Mouse (Mus musculus) limb, embryonic 14.5 days (tissue): ENCODE measurements around the gene Il6ra. TPM values are rescaled to one million over a fixed set of nuclear protein-coding genes. Genes with fewer than 3 reads are reported as not detected.

Source experiments
- ATAC-seq: fragments of 200-750 bp; cut with Nextera tagmentation; 2 replicates; pipeline ENCODE4 v1.8.0; 2017; ENCODE audit warnings: low read depth, moderate number of reproducible peaks, moderate TSS enrichment; ENCODE audit not compliant: low FRiP score
- DNase-seq: peaks from one replicate; pipeline ENCODE4 v3.0.0-alpha.2; 2015; ENCODE audit warnings: low spot score
- H3K27ac ChIP-seq: fragments of 300-500 bp; sonication (generic); replicated peaks from 2 replicates; pipeline ENCODE4 v1.5.1; 2014; ENCODE audit warnings: low read depth, mild to moderate bottlenecking, low read length, moderate library complexity, mixed read lengths
- H3K27me3 ChIP-seq: fragments of 300-500 bp; sonication (generic); 2 replicates; pipeline ENCODE4 v1.6.1; 2014; ENCODE audit warnings: low read length, mixed read lengths; ENCODE audit not compliant: control insufficient read depth, insufficient read depth
- H3K36me3 ChIP-seq: fragments of 300-500 bp; sonication (generic); 2 replicates; pipeline ENCODE4 v1.6.1; 2014; ENCODE audit warnings: mild to moderate bottlenecking, low read length, moderate library complexity, mixed read lengths; ENCODE audit not compliant: control insufficient read depth, insufficient read depth
- H3K4me1 ChIP-seq: fragments of 300-500 bp; sonication (generic); 2 replicates; pipeline ENCODE4 v1.6.1; 2014; ENCODE audit warnings: antibody characterized with exemption, low read length, mixed read lengths; ENCODE audit not compliant: control insufficient read depth, insufficient read depth
- H3K4me2 ChIP-seq: fragments of 300-500 bp; sonication (generic); replicated peaks from 2 replicates; pipeline ENCODE4 v1.6.1; 2014; ENCODE audit warnings: low read depth, mild to moderate bottlenecking, low read length, moderate library complexity; ENCODE audit not compliant: severe bottlenecking
- H3K4me3 ChIP-seq: fragments of 300-500 bp; sonication (generic); replicated peaks from 2 replicates; pipeline ENCODE4 v1.5.1; 2014; ENCODE audit warnings: low read length
- H3K9ac ChIP-seq: fragments of 300-500 bp; sonication (generic); 2 replicates; pipeline ENCODE4 v1.6.1; 2014; ENCODE audit warnings: mild to moderate bottlenecking, low read depth, low read length, moderate library complexity; ENCODE audit not compliant: severe bottlenecking
- H3K9me3 ChIP-seq: fragments of 300-500 bp; sonication (generic); 2 replicates; pipeline ENCODE4 v1.6.1; 2016; ENCODE audit warnings: low read length; ENCODE audit not compliant: control insufficient read depth
- POLR2A ChIP-seq: fragments of 200-500 bp; IDR thresholded peaks from 2 replicates; pipeline ENCODE4 v1.8.0; 2012; ENCODE audit warnings: inconsistent platforms, mild to moderate bottlenecking, moderate library complexity, borderline replicate concordance; ENCODE audit not compliant: insufficient read depth, insufficient read length; ENCODE audit errors: extremely low read depth
- WGBS: fragments of 180-500 bp; shearing (Covaris S2); extraction: QIAGEN DNeasy Blood & Tissue Kit; methylation state at CpG from one replicate; pipeline ENCODE4 v1.1.7; 2014; 5-methylcytosine and 5-hydroxymethylcytosine counted together
- polyA plus RNA-seq, 2 experiments: library from polyadenylated mRNA; depleted of rRNA in 1 of 2; stranded (reverse) in 1 of 2; unstranded in 1 of 2; fragments of >200 nt; fragmentation: Nextera tagmentation in 1 of 2; extraction: Ambion mirVana in 1 of 2; gene quantifications; 2 replicates each; pipeline versions ENCODE4 v1.2.1 to v1.2.3; 2012 to 2014

Gene Il6ra
- polyA plus RNA-seq, 2 experiments = 1.2 to 1.3 TPM

DNA sequence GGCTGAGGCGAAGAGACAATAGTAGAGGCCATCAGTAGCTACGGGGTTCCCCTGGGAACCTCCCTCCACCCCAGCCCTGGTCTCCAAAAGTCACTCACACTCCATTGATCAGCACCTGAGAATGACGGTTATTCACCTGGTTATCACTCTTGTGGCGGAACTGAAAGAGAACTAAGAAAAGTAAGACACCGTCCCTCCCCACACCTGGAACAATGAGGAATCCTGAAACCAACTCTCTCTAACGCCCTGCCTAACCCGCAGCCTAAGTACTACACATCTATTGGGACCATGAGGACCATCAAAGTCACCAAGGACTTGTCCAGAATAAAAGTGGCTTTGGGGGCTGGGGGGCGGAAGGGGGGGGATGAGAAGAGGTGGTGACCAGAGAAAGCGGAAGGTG, 44.9 kb upstream of the Il6ra start:
- 93% methylated on average over 9 of the region's 9 CpGs for WGBS
- Histone ChIP-seq H3K27me3 (no peaks in the 10 kb centered on the region), H3K4me3 (no peak overlapping the region), H3K9ac (no peak overlapping the region), H3K4me1 (peaks cover 19% of the 10 kb centered on the region), H3K9me3 (no peaks in the 10 kb centered on the region), H3K4me2 (no peak overlapping the region), H3K27ac (no peak overlapping the region), H3K36me3 (peaks cover 62% of the 10 kb centered on the region)
- ATAC-seq (no peak), DNase-seq (no peak)
- TF ChIP-seq POLR2A = no peak

DNA sequence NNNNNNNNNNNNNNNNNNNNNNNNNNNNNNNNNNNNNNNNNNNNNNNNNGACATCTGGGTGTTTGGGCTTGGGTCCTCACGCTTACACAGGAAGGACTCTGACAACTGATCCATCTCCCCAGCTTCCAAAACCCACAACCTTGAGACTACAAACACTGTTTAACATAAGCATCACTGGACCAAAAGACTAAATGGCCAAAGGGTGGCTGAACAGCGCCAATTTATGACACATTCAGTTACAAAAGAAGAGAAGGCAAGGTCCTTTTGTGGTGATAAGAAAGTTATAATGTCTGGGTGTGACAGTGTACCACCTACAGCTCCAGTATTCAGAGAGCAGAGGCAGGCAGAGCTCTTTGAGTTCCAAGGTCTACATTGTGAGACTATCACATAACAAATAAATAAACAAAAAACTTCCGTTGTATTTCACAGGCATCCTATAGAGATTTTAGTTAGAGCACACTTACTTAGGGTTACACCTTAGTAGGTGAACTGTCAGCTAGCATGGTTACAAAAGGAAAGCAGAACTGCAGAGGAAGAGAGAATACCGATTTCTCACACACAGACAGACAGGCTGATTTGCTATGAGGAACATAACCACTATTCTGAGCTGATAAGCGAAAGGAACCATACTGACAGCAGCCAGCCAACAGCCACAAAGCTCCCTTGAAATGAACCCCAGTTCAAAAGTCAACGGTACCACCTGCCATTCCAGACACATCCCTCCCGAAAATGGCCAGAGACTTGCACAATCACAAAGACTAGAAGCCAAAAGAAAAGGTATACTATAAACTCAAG, 43.4 kb upstream of the Il6ra start:
- 91% methylated on average over 7 of the region's 7 CpGs for WGBS
- ATAC-seq = no peak
- peaks cover 77% of the 10 kb centered on the region for H3K36me3 ChIP-seq

DNA sequence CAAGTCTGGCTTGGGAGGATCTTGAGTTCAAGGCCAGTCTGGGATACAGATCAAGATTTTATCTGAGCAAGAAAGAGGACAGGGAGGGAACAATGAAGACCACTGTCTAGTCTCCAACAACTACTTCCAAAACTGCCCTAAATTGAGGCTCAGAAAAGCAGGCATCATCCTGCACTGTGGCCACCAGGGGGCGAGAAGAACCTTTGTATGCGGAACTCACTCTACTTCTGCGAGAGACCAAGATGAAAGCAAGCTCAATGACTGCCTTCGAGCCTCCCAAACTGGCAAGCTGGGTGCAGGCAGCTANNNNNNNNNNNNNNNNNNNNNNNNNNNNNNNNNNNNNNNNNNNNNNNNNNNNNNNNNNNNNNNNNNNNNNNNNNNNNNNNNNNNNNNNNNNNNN, 40.4 kb upstream of the Il6ra start:
- Histone ChIP-seq H3K4me2 (no peak overlapping the region), H3K27ac (no peak overlapping the region), H3K36me3 (peaks cover 96% of the 10 kb centered on the region), H3K4me1 (no peaks in the 10 kb centered on the region), H3K27me3 (no peaks in the 10 kb centered on the region), H3K9me3 (no peaks in the 10 kb centered on the region), H3K4me3 (no peak overlapping the region), H3K9ac (no peak overlapping the region)
- 1% methylated on average over 4 of the region's 4 CpGs for WGBS
- DNase-seq (peak; percentile 71), ATAC-seq (no peak)
- TF ChIP-seq POLR2A = no peak

More for the DNA sequence above, 43.4 kb upstream of the Il6ra start:
- no peak for TF ChIP-seq POLR2A
- H3K4me2 ChIP-seq = no peak overlapping the region
- H3K4me1 ChIP-seq = peaks cover 11% of the 10 kb centered on the region
- no peaks in the 10 kb centered on the region for H3K27me3 ChIP-seq
- H3K27ac ChIP-seq = no peak overlapping the region
- no peak overlapping the region for H3K9ac ChIP-seq
- DNase-seq = no peak
- no peaks in the 10 kb centered on the region for H3K9me3 ChIP-seq
- H3K4me3 ChIP-seq = no peak overlapping the region

DNA sequence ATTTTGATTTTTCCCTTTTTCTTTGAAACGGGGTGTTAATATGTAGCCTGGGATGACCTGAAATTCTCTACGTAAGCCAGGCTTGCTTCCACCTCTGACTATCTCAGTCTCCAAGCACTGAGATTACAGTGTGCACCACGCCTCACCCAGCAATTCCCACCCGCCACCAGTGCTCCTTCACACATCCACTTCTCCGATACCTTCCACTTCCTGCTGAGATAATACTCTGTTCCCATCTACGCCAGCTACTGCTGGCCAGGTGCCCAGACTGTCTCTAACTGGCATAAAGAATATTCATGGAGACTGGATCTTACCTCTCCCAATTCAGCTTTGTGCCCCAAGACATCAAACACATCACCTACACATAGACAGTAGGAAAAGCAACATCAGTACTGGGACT, 35.7 kb upstream of the Il6ra start:
- 90% methylated on average over 6 of the region's 6 CpGs for WGBS
- TF ChIP-seq POLR2A = no peak

DNA sequence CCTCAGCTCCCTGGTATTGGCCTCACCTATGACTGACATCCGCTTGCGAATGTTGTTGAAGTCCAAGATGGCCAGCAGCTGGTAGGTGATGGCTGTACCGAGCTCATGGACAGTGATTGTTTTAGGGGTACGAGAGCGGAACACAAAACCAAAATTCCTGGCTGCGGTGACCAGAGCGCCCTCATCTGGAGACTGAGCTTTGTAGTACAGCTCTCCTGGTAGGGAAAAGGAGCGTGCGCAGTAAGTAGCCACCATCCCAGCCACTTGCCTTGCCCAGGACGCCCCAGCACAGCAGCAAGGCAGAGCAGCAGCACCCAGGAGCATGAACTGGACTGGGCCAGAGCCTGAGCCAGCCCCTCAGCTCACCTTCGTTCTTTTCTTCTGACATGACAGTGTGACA, 35.0 kb upstream of the Il6ra start:
- no peaks in the 10 kb centered on the region for H3K27me3 ChIP-seq
- H3K9ac ChIP-seq = no peak overlapping the region
- peaks cover 98% of the 10 kb centered on the region for H3K36me3 ChIP-seq
- no peak overlapping the region for H3K4me2 ChIP-seq
- WGBS = 89% methylated on average over 11 of the region's 11 CpGs
- no peak overlapping the region for H3K27ac ChIP-seq
- TF ChIP-seq POLR2A = no peak
- H3K4me1 ChIP-seq = no peaks in the 10 kb centered on the region
- ATAC-seq (no peak), DNase-seq (no peak)
- H3K9me3 ChIP-seq = no peaks in the 10 kb centered on the region
- no peak overlapping the region for H3K4me3 ChIP-seq

More for the DNA sequence above, 35.7 kb upstream of the Il6ra start:
- peaks cover 98% of the 10 kb centered on the region for H3K36me3 ChIP-seq
- H3K27ac ChIP-seq = no peak overlapping the region
- no peaks in the 10 kb centered on the region for H3K27me3 ChIP-seq
- H3K4me2 ChIP-seq = no peak overlapping the region
- H3K9me3 ChIP-seq = no peaks in the 10 kb centered on the region
- no peak overlapping the region for H3K4me3 ChIP-seq
- no peak overlapping the region for H3K9ac ChIP-seq
- DNase-seq (no peak), ATAC-seq (no peak)
- no peaks in the 10 kb centered on the region for H3K4me1 ChIP-seq
